Mouse (Mus musculus): ENCODE measurements around the gene Recql. TPM values are rescaled to one million over a fixed set of nuclear protein-coding genes. Genes with fewer than 3 reads are reported as not detected.

The Recql gene
- 10 to 100 TPM; 16.1 to 17.5 TPM for total RNA-seq (2023)

GRCm38 (mm10) chr6:142387011-142387754 is at the start of gene Recql, which contains the start of gene Golt1b:
TSS of gene Recql (minus strand) at chr6:142387087.
TSS of gene Golt1b (plus strand) at chr6:142387221.

GRCm38 (mm10) chr6:142412906-142413491 is 26.1 kb upstream of the Recql start, which contains the start of gene Spx:
TSS of gene Spx (plus strand) at chr6:142413441.

GRCm38 (mm10) chr6:142345440-142346038 is 41.3 kb downstream of the Recql start, which contains the start of gene Pyroxd1:
TSS of gene Pyroxd1 (plus strand) at chr6:142345654.

GRCm38 (mm10) chr6:142322881-142323280 is 64.0 kb downstream of the Recql start, which contains the start of gene Slco1a5:
TSS of gene Slco1a5 (minus strand) at chr6:142322981.

Other genes starting within 250 kb of the Recql start
- 1 to 10 TPM in 1 of 2 experiments, not detected in 1; 1.8 TPM for gene Slco1a6, start 178.6 kb downstream of the Recql start, total RNA-seq (2023)
- gene Iapp, start 88.7 kb downstream of the Recql start, total RNA-seq (2023), result not detected
- gene Slco1a5, start 64.1 kb downstream of the Recql start, total RNA-seq (2023), result not detected
- 1 to 10 TPM; 7.0 to 9.5 TPM for gene Pyroxd1, start 41.4 kb downstream of the Recql start, total RNA-seq (2023)
- 10 to 100 TPM; 11.7 to 17.4 TPM for gene Golt1b, start 134 bp upstream of the Recql start, total RNA-seq (2023)
- not detected for gene Spx, start 26.4 kb upstream of the Recql start, total RNA-seq (2023)
- gene Gys2, start 86.0 kb upstream of the Recql start, total RNA-seq (2023), result not detected
- gene Ldhb, start 120.9 kb upstream of the Recql start, total RNA-seq (2023), result 10 to 100 TPM; 25.2 to 30.6 TPM
- gene Kcnj8, start 184.5 kb upstream of the Recql start, total RNA-seq (2023), result under 1 TPM; 0.18 to 0.24 TPM